Mouse (Mus musculus): ENCODE measurements around the gene Olfr998. TPM values are rescaled to one million over a fixed set of nuclear protein-coding genes. Genes with fewer than 3 reads are reported as not detected.
"Not testable (repeated sequence)": the region's sequence is repeated elsewhere in the genome, so short reads cannot be mapped to it uniquely, and the experiment has no call there.

Gene Olfr998
- polyA plus RNA-seq (2012) = not detected in 2 replicates

- TF ChIP-seq GATA1 (IDR thresholded peaks at IDR 0.05; ENCODE audit: low read length) = not testable (repeated sequence)
Observed at GRCm38 (mm10) chr2:85588648-85589047, at the start of gene Olfr998. TSS of gene Olfr998 (plus strand) at chr2:85588948.

DNA sequence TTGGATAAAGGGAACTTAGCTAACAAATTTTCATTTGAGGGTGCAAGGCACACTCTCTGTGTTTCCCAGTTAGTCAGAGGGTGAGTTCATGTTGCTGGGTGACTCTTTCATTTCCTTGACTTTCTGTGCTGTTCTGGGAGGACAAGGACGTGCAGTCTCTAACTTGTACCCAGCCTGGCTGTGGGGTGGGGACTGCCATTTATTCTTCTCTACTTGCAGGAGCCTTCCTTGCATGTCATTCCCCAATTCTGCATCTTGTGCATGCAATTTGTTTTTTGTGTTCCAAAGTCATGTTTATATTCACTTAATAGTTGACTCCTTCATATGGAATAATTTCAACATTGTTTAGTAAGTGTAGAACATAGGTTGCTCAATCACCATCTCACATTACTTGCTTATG lies 33.9 kb upstream of the Olfr998 start:
- no peak for TF ChIP-seq GATA1 (IDR thresholded peaks at IDR 0.05; ENCODE audit: low read length)

GRCm38 (mm10) chr2:85560226-85560625 lies 28.5 kb upstream of the Olfr998 start:
- TF ChIP-seq GATA1 (IDR thresholded peaks at IDR 0.05; ENCODE audit: low read length) = no peak

DNA sequence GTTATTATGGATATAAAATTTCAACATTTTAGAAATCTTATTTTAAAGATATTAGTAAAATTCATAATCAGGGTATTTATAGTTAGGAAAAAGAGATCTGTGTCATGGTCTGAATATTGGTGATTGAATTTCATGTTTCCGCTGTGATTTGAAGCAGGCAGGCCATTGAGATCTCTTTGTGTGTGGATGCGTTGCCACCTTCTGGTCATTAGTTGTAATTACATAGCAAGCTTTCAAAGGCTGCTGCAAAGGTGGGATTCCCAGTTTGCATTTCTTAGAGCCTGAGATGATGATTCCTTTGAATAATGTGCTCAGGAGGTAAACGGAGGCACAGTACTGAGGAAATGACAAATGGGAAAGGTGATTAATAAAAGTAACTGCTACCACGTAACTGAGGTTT lies 27.6 kb upstream of the Olfr998 start:
- no peak for TF ChIP-seq GATA1 (IDR thresholded peaks at IDR 0.05; ENCODE audit: low read length)

DNA sequence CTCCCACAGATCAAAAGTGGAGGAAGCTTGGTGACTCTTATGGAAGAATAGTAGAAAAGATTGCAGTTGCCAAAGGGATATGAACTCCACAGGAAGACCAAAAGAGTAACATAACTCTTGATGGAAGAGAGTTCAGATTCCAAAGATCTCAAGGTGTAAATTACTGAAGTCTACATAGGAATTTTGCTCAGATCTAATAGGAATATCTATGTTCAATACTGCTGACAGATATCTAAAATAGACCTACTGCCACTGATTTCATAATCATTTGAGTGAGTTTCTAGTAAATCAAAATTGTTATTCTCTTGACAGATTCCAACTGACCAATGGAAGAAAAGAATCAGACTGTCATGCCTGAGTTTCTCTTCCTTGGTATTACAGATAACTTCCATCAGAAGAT lies 9.8 kb upstream of the Olfr998 start, which contains the start of gene Olfr996:
Gene Olfr996, plus strand, starts transcription at position 301 of the 400 bp plus-strand sequence.
- TF ChIP-seq GATA1 (IDR thresholded peaks at IDR 0.05; ENCODE audit: low read length) = no peak

DNA sequence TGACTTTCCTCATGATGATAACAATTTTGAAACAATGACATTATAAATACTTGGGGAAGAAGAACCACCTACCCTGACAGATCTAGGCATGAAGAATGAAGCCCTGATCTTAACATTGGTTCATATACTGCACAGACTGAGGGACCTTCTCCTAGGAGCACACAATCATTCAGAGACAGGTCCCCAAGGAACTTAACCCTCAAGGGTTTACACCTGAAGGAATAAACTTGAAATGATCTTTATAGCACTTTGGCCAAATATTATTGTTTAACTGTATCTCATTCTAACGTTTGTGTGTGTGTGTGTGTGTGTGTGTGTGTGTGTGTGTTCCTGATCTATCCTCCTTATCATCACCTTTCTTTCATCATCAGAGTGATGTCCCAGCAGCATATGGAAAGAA lies 23.1 kb downstream of the Olfr998 start, which contains the start of gene Olfr1000:
Gene Olfr1000, minus strand, starts transcription at position 101 of the 400 bp plus-strand sequence.
- TF ChIP-seq GATA1 (IDR thresholded peaks at IDR 0.05; ENCODE audit: low read length) = no peak

Other genes with a start within 250 kb of the Olfr998 start
- gene Olfr987, start 249.6 kb upstream of the Olfr998 start, polyA plus RNA-seq (2012) = not detected in 2 replicates
- gene Olfr988, start 225.7 kb upstream of the Olfr998 start, polyA plus RNA-seq (2012) = not detected in 2 replicates
- not detected in 2 replicates for gene Olfr992, start 179.5 kb upstream of the Olfr998 start, polyA plus RNA-seq (2012)
- gene Olfr993, start 174.1 kb upstream of the Olfr998 start, polyA plus RNA-seq (2012) = not detected in 2 replicates
- not detected in 2 replicates for gene Olfr994, start 152.5 kb upstream of the Olfr998 start, polyA plus RNA-seq (2012)
- not detected in 2 replicates for gene Olfr995, start 145.3 kb upstream of the Olfr998 start, polyA plus RNA-seq (2012)
- gene 4833423E24Rik, start 69.9 kb upstream of the Olfr998 start, polyA plus RNA-seq (2012) = not detected in 2 replicates
- gene Olfr996, start 9.7 kb upstream of the Olfr998 start, polyA plus RNA-seq (2012) = not detected in 2 replicates
- not detected in 2 replicates for gene Olfr1000, start 23.0 kb downstream of the Olfr998 start, polyA plus RNA-seq (2012)
- gene Olfr1002, start 61.8 kb downstream of the Olfr998 start, polyA plus RNA-seq (2012) = not detected in 2 replicates
- gene Olfr154, start 75.5 kb downstream of the Olfr998 start, polyA plus RNA-seq (2012) = not detected in 2 replicates
- not detected in 2 replicates for gene Olfr1006, start 89.8 kb downstream of the Olfr998 start, polyA plus RNA-seq (2012)
- gene Olfr1008, start 100.5 kb downstream of the Olfr998 start, polyA plus RNA-seq (2012) = not detected in 2 replicates
- gene Olfr1009, start 126.5 kb downstream of the Olfr998 start, polyA plus RNA-seq (2012) = not detected in 2 replicates
- not detected in 2 replicates for gene Olfr1012, start 173.8 kb downstream of the Olfr998 start, polyA plus RNA-seq (2012)
- not detected in 2 replicates for gene Olfr1013, start 178.2 kb downstream of the Olfr998 start, polyA plus RNA-seq (2012)
- gene Olfr1014, start 183.8 kb downstream of the Olfr998 start, polyA plus RNA-seq (2012) = not detected in 2 replicates
- gene Olfr1015, start 193.1 kb downstream of the Olfr998 start, polyA plus RNA-seq (2012) = not detected in 2 replicates
- not detected in 2 replicates for gene Olfr1016, start 213.6 kb downstream of the Olfr998 start, polyA plus RNA-seq (2012)
- not detected in 2 replicates for gene Olfr1018, start 229.5 kb downstream of the Olfr998 start, polyA plus RNA-seq (2012)